Mouse (Mus musculus): ENCODE measurements at regions not wholly inside any gene's neighbourhood (a gene's known extent, or its start where the extent isn't known, plus 50 kb on each side); places are given as distances from the start of the nearest gene placed in this dataset.
A peak's percentile ranks its signal among the peaks of the same experiment; 100 is the strongest.

DNA sequence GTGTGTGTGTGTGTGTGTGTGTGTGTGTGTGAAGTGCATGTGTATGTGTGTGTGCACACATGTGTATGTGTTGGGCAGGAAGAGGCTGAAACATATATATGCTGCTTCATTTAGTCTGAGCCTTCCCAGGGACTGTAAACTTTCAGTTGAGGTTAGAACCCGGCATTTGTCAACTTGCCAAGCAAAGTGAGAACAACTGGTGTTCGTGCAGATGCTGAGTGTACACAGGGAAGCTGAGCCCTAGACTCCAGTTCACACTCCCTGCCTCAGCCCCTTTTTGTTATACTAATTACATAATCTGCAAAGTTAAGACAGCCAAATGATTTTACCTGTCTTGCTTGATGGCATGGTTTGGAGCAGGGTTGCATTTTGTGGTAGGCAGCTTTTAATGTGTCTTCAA lies 87.7 kb upstream of the Pkn2 start:
- no peak for ATAC-seq (ENCODE audit: low TSS enrichment)

GRCm38 (mm10) chr3:142965604-142966003 lies 83.8 kb upstream of the Pkn2 start:
- ATAC-seq (ENCODE audit: low TSS enrichment), result no peak

DNA sequence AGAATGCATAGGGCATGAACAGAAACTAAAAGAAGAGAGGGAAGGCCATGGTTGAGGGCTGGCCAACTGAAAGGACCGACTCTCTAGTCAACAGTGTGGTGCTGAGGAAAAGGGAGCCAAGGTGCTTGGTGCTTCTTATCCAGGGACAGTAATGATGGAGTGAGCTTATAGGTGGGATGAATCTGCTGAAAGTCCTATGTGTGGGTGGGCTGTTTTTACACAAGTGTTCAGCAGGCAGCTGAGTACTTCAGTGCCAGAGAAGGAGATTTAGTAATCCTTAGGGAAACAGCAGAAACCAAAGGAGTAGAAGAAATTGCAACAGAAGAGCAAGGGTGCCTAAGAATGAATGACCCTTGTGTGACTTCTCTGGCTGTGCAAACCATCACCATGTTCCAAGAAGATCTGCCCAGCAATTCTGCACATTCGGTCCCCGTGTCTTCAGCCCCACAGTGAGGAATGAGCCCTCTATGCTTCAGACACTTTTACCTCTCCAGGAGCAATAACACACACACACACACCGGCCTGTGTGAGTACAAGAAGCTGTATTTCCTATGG lies 82.1 kb upstream of the Pkn2 start:
- ATAC-seq (ENCODE audit: low TSS enrichment), result peak; percentile 95

- no peak for ATAC-seq (ENCODE audit: low TSS enrichment)
These were observed 76.0 kb upstream of the Pkn2 start for GRCm38 (mm10) chr3:142957768-142958167.

DNA sequence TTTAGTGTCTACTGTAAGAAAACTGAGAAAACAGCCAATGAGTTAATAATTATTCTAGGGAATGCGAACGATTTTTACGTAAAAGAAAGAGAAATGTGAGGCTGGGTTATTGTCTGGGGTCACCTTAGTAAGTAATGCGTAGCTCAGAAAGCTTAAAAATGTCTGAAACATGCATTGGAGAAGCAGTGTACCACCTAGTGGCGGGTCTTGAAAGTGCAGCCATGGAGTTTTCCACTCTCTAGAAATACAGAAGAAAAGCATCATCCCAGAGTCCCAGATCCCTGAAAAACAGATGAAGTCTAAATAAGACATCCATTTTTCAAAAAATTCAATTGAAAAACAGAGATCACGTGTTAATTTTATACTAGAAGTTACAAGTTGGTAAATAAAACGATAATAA lies 67.0 kb upstream of the Pkn2 start:
- ATAC-seq (ENCODE audit: low TSS enrichment), result peak; percentile 38; the same call in 1 of the 2 replicates

- no peak for ATAC-seq (ENCODE audit: low TSS enrichment)
These were observed 59.7 kb upstream of the Pkn2 start for GRCm38 (mm10) chr3:142941319-142942024.

GRCm38 (mm10) chr3:142940874-142941273 lies 59.1 kb upstream of the Pkn2 start:
- ATAC-seq (ENCODE audit: low TSS enrichment), result no peak

DNA sequence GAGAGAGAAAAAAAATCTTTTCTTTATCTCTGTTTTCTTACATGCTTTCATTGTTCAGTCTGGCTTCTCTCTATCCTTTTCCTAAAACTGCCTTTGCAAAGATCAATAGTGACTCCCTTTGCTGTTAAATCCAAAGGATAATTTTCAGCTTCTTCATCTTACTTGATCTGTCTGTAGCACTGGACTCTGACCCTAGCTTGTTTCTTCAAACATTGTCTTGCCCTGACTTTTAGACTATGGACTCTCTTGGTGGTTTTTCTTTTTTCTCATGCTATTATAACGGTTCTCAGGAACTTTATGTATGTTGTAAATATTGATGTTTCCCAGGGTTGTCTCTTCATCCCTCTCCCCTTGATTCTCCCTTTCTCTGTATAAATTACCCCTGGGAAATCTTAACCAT lies 58.0 kb upstream of the Pkn2 start:
- no peak for ATAC-seq (ENCODE audit: low TSS enrichment)

- ATAC-seq (ENCODE audit: low TSS enrichment), result no peak
These were observed 54.1 kb upstream of the Pkn2 start for GRCm38 (mm10) chr3:142935949-142936348.

- no peak for ATAC-seq (ENCODE audit: low TSS enrichment)
These were observed 52.5 kb upstream of the Pkn2 start for GRCm38 (mm10) chr3:142934326-142934725.

- ATAC-seq (ENCODE audit: low TSS enrichment), result no peak
These were observed 52.0 kb upstream of the Pkn2 start for GRCm38 (mm10) chr3:142933684-142934259.
